ENCODE assay signal across 1 mouse cellular context in the genomic region with DNA sequence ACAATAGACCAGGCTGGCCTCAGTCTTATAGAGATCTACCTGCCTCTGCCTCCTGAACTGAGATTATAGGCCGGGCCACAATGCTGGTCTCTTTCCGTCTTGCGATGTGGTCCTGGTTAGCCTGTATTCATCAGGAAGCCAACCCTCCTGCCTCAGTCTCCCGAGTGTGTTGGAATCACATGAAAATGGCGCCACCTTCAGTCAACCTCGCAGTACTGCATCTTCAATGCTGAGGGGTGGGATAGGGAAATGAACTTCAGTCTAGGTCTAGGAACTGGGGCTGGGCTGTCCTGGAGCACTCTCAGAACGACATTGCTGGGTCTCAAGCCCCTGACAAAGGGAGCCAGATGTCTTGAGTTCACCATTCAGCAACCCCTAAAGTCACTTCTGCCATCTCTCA.
TF ChIP-seq lines count a peak whose summit lies in the region.

No protein-coding gene starts in this region.

TF ChIP-seq in MEL, 35 proteins besides CTCF, POLR2A, EP300 and RAD21:
- peak; percentile 30 for TF ChIP-seq SMC3 (IDR thresholded peaks at IDR 0.05; ENCODE audit: low read depth, low read length)
- TF ChIP-seq JUND (IDR thresholded peaks at IDR 0.05; ENCODE audit: low read depth, low read length), result no peak
- no peak for TF ChIP-seq KAT2A (conservative IDR thresholded peaks at IDR 0.05; ENCODE audit: low read depth, low read length)
- no peak for TF ChIP-seq NELFE (IDR thresholded peaks at IDR 0.05; ENCODE audit: low read depth, low read length)
- no peak for TF ChIP-seq UBTF (IDR thresholded peaks at IDR 0.05; ENCODE audit: borderline replicate concordance, insufficient read depth, low read depth, low read length)
- TF ChIP-seq ZC3H11A (IDR thresholded peaks at IDR 0.05; ENCODE audit: low read depth, low read length), result peak; percentile 27
- TF ChIP-seq POLR2AphosphoS2 (IDR thresholded peaks at IDR 0.05; ENCODE audit: low read length), result no peak
- TF ChIP-seq NRF1 (IDR thresholded peaks at IDR 0.05; ENCODE audit: insufficient read depth, low read depth, low read length, poor library complexity, severe bottlenecking), result no peak
- no peak for TF ChIP-seq RCOR1 (IDR thresholded peaks at IDR 0.05; ENCODE audit: low read depth, low read length)
- no peak for TF ChIP-seq TCF12 (IDR thresholded peaks at IDR 0.05; ENCODE audit: low read depth, low read length)
- no peak for TF ChIP-seq CHD1 (IDR thresholded peaks at IDR 0.05; ENCODE audit: low read depth, low read length)
- TF ChIP-seq ZMIZ1 (IDR thresholded peaks at IDR 0.05; ENCODE audit: low read depth, low read length), result no peak
- no peak for TF ChIP-seq MAZ (IDR thresholded peaks at IDR 0.05; ENCODE audit: low read depth, low read length)
